Mouse (Mus musculus) midbrain, embryonic 16.5 days (tissue): ENCODE results near the gene Exo5. TPM values are rescaled to one million over a fixed set of nuclear protein-coding genes. Genes with fewer than 3 reads are reported as not detected.

Experiments
- ATAC-seq: fragments of 200-750 bp; cut with Nextera tagmentation; 2 replicates; pipeline ENCODE4 v1.8.0; 2017; ENCODE audit warnings: moderate TSS enrichment
- H3K27ac ChIP-seq: fragments of 300-500 bp; sonication (generic); 2 replicates; pipeline ENCODE4 v1.5.1; 2014; ENCODE audit warnings: mild to moderate bottlenecking, low read length, mixed read lengths
- H3K27me3 ChIP-seq: fragments of 300-500 bp; sonication (generic); 2 replicates; pipeline ENCODE4 v1.6.1; 2014; ENCODE audit warnings: low read depth, low read length, mixed read lengths; ENCODE audit not compliant: control insufficient read depth, insufficient read depth
- H3K36me3 ChIP-seq: fragments of 300-500 bp; sonication (generic); 2 replicates; pipeline ENCODE4 v1.6.1; 2014; ENCODE audit warnings: mild to moderate bottlenecking, low read length, moderate library complexity, mixed read lengths; ENCODE audit not compliant: control insufficient read depth, insufficient read depth
- H3K4me1 ChIP-seq: fragments of 300-500 bp; sonication (generic); 2 replicates; pipeline ENCODE4 v1.6.1; 2014; ENCODE audit warnings: mild to moderate bottlenecking, low read length, mixed read lengths; ENCODE audit not compliant: control insufficient read depth, insufficient read depth
- H3K4me2 ChIP-seq: fragments of 300-500 bp; sonication (generic); 2 replicates; pipeline ENCODE4 v1.6.1; 2014; ENCODE audit warnings: mild to moderate bottlenecking, low read length, mixed read lengths
- H3K4me3 ChIP-seq: fragments of 300-500 bp; sonication (generic); 2 replicates; pipeline ENCODE4 v1.5.1; 2014; ENCODE audit warnings: low read depth, mild to moderate bottlenecking, low read length, moderate library complexity, mixed read lengths
- H3K9ac ChIP-seq: fragments of 300-500 bp; sonication (generic); 2 replicates; pipeline ENCODE4 v1.6.1; 2014; ENCODE audit warnings: low read depth, low read length, mixed read lengths
- H3K9me3 ChIP-seq: fragments of 300-500 bp; sonication (generic); replicated peaks from 2 replicates; pipeline ENCODE4 v1.6.1; 2014; ENCODE audit warnings: mild to moderate bottlenecking, low read length, mixed read lengths; ENCODE audit not compliant: control insufficient read depth, poor library complexity, severe bottlenecking
- WGBS: fragments of 180-500 bp; shearing (Covaris S2); extraction: QIAGEN DNeasy Blood & Tissue Kit; methylation state at CpG from one replicate; pipeline ENCODE4 v1.1.7; 2014; 5-methylcytosine and 5-hydroxymethylcytosine counted together
- polyA plus RNA-seq: library from polyadenylated mRNA; unstranded; fragments of >200 nt; fragmentation: Nextera tagmentation; extraction: Ambion mirVana; gene quantifications from 2 replicates; pipeline ENCODE4 v1.2.1, GENCODE M21; 2015

The Exo5 gene
- polyA plus RNA-seq, 1 experiment from 2014 or later, result 32.2 TPM

DNA sequence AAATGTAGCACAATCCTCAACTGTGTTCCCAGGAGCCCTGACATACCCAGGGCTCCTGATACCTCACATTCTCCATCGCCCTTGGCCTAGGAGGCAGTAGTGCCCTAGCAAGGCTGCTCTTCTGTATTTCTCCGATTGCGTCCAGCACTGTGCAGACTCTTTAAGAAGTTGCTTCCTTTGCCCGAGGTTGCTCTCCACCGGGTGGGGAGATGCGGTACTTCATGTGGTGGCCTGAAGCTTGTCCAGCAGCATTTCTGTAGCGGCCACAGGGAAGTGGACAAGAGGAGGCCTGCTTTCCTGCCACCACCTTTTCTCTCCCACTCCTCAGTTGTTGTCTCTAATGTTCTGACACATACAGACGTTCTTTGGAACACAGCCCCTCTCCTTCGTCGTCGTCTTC lies 30.2 kb downstream of the Exo5 start:
- Histone ChIP-seq H3K9me3 (no peaks in the 10 kb centered on the region), H3K4me1 (no peaks in the 10 kb centered on the region), H3K27me3 (no peaks in the 10 kb centered on the region), H3K27ac (no peak overlapping the region), H3K4me2 (no peak overlapping the region), H3K4me3 (no peak overlapping the region), H3K9ac (no peak overlapping the region), H3K36me3 (peaks cover 6% of the 10 kb centered on the region; the same call in 1 of the 2 replicates)
- no peak for ATAC-seq
- 84% methylated on average over 11 of the region's 11 CpGs for WGBS

GRCm38 (mm10) chr4:120893656-120894401 lies 31.0 kb downstream of the Exo5 start:
- Histone ChIP-seq H3K9ac (no peak overlapping the region), H3K27me3 (no peaks in the 10 kb centered on the region), H3K27ac (no peak overlapping the region), H3K36me3 (peaks cover 6% of the 10 kb centered on the region; the same call in 1 of the 2 replicates), H3K4me1 (no peaks in the 10 kb centered on the region), H3K4me2 (no peak overlapping the region), H3K9me3 (no peaks in the 10 kb centered on the region), H3K4me3 (no peak overlapping the region)
- no peak for ATAC-seq
- WGBS, result 74% methylated on average over 11 of the region's 11 CpGs

GRCm38 (mm10) chr4:120892516-120892915 lies 32.3 kb downstream of the Exo5 start:
- H3K9ac ChIP-seq, result no peak overlapping the region
- ATAC-seq, result no peak
- H3K36me3 ChIP-seq, result peaks cover 6% of the 10 kb centered on the region; the same call in 1 of the 2 replicates
- H3K4me2 ChIP-seq, result no peak overlapping the region
- no peaks in the 10 kb centered on the region for H3K4me1 ChIP-seq
- no peak overlapping the region for H3K4me3 ChIP-seq
- no peak overlapping the region for H3K27ac ChIP-seq
- no peaks in the 10 kb centered on the region for H3K9me3 ChIP-seq
- H3K27me3 ChIP-seq, result no peaks in the 10 kb centered on the region
- WGBS, result 78% methylated on average over 1 of the region's 1 CpGs

DNA sequence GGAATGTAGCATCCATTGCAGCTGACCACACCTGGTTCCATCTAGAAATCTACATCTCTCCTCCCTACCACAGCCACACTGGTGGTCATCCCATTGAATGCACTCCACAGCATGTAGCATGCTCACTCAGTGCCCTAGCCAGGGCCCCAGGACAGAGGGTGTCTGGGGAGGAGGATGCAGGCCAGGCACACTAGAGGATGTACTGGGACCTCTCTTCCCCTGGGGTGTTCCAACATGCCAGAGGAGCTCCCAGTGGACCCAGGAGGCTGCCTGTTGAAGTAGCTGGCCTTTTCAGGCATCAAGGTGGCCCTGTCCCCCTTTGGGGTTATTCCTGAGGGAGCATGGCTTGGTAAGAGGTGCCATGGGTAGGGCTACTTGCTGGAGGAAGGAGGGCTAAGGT lies 32.9 kb downstream of the Exo5 start:
- no peak overlapping the region for H3K4me2 ChIP-seq
- H3K36me3 ChIP-seq, result peaks cover 6% of the 10 kb centered on the region; the same call in 1 of the 2 replicates
- no peak for ATAC-seq
- H3K4me3 ChIP-seq, result no peak overlapping the region
- H3K27ac ChIP-seq, result no peak overlapping the region
- H3K4me1 ChIP-seq, result no peaks in the 10 kb centered on the region
- no peak overlapping the region for H3K9ac ChIP-seq
- H3K9me3 ChIP-seq, result no peaks in the 10 kb centered on the region
- no peaks in the 10 kb centered on the region for H3K27me3 ChIP-seq

DNA sequence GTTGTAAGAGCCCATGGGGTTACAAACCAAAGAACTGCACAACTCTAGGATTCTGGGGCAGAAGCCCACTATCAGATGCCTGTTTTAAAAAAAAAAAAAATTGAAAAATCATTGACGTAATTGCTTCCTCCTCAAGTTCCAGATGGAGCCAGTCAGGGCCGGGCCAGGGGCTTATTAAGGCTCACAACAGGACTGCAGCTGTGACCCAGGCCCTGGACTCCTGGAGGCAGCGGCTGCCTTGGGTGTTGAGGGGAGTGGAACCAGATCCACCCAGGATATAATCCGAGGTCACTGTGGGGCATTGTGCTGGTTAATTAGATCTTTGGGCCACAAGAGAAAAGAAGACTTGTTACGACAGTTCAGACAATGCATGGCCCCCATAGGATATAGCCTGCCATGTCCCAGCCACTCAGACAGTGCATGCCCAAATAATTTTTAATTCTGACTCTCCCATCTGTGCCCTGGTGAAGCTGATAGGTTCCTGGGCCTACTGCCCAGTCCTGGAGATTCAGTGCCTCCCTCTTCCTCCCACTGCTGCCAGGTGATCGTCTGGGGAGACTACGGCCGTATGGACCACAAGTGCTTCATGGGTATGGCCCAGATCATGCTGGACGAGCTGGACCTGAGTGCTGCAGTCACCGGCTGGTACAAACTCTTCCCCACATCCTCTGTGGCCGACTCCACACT lies 33.9 kb downstream of the Exo5 start:
- H3K27me3 ChIP-seq, result no peaks in the 10 kb centered on the region
- H3K4me2 ChIP-seq, result no peak overlapping the region
- 56% methylated on average over 11 of the region's 11 CpGs for WGBS
- no peaks in the 10 kb centered on the region for H3K9me3 ChIP-seq
- H3K36me3 ChIP-seq, result peaks cover 6% of the 10 kb centered on the region; the same call in 1 of the 2 replicates
- H3K9ac ChIP-seq, result no peak overlapping the region
- no peak overlapping the region for H3K27ac ChIP-seq
- no peak for ATAC-seq
- no peaks in the 10 kb centered on the region for H3K4me1 ChIP-seq
- no peak overlapping the region for H3K4me3 ChIP-seq

- Histone ChIP-seq H3K27me3 (no peaks in the 10 kb centered on the region), H3K9ac (no peak overlapping the region), H3K36me3 (peaks cover 6% of the 10 kb centered on the region; the same call in 1 of the 2 replicates), H3K9me3 (no peaks in the 10 kb centered on the region), H3K4me3 (no peak overlapping the region), H3K4me2 (no peak overlapping the region), H3K4me1 (0 out of 2 replicates have a peak, but pooled peaks cover 2% of the 10 kb centered on the region), H3K27ac (no peak overlapping the region)
- 78% methylated on average over 7 of the region's 8 CpGs for WGBS
- no peak for ATAC-seq
Measured at GRCm38 (mm10) chr4:120888884-120889283, 35.9 kb downstream of the Exo5 start.

GRCm38 (mm10) chr4:120887381-120888112 lies 37.3 kb downstream of the Exo5 start:
- 33% methylated on average over 8 of the region's 8 CpGs for WGBS
- H3K27ac ChIP-seq, result no peak overlapping the region
- no peaks in the 10 kb centered on the region for H3K27me3 ChIP-seq
- ATAC-seq, result no peak; the same call in 1 of the 2 replicates
- H3K4me1 ChIP-seq, result peaks cover 5% of the 10 kb centered on the region
- no peak overlapping the region for H3K4me2 ChIP-seq
- no peaks in the 10 kb centered on the region for H3K9me3 ChIP-seq
- peaks cover 6% of the 10 kb centered on the region; the same call in 1 of the 2 replicates for H3K36me3 ChIP-seq
- H3K4me3 ChIP-seq, result no peak overlapping the region
- H3K9ac ChIP-seq, result no peak overlapping the region

GRCm38 (mm10) chr4:120886811-120887210 lies 38.0 kb downstream of the Exo5 start:
- H3K4me3 ChIP-seq, result no peak overlapping the region
- ATAC-seq, result no peak

More at GRCm38 (mm10) chr4:120886811-120887210, 38.0 kb downstream of the Exo5 start:
- no peaks in the 10 kb centered on the region for H3K9me3 ChIP-seq
- H3K27ac ChIP-seq, result no peak overlapping the region
- 91% methylated on average over 5 of the region's 5 CpGs for WGBS
- H3K36me3 ChIP-seq, result peaks cover 6% of the 10 kb centered on the region; the same call in 1 of the 2 replicates
- H3K4me2 ChIP-seq, result no peak overlapping the region
- H3K27me3 ChIP-seq, result no peaks in the 10 kb centered on the region
- peaks cover 13% of the 10 kb centered on the region for H3K4me1 ChIP-seq
- H3K9ac ChIP-seq, result no peak overlapping the region
